Mouse (Mus musculus) forebrain, embryonic 13.5 days (tissue): ENCODE measurements around the gene Thtpa. TPM values are rescaled to one million over a fixed set of nuclear protein-coding genes. Genes with fewer than 3 reads are reported as not detected.
A peak's percentile ranks its signal among the peaks of the same experiment; 100 is the strongest.

Experiments used
- ATAC-seq: fragments of 200-750 bp; cut with Nextera tagmentation; 2 replicates; pipeline ENCODE4 v1.8.0; 2017
- H3K27ac ChIP-seq: fragments of 300-500 bp; sonication (generic); 2 replicates; pipeline ENCODE4 v1.5.1; 2015; ENCODE audit warnings: inconsistent platforms, mild to moderate bottlenecking, moderate library complexity
- H3K27me3 ChIP-seq: fragments of 300-500 bp; sonication (generic); 2 replicates; pipeline ENCODE4 v1.6.1; 2015; ENCODE audit warnings: mild to moderate bottlenecking, inconsistent platforms
- H3K36me3 ChIP-seq: fragments of 300-500 bp; sonication (generic); 2 replicates; pipeline ENCODE4 v1.6.1; 2015; ENCODE audit warnings: mild to moderate bottlenecking, inconsistent platforms; ENCODE audit not compliant: poor library complexity, severe bottlenecking
- H3K4me1 ChIP-seq: fragments of 300-500 bp; sonication (generic); 2 replicates; pipeline ENCODE4 v1.6.1; 2015; ENCODE audit warnings: inconsistent platforms
- H3K4me2 ChIP-seq: fragments of 300-500 bp; sonication (generic); 2 replicates; pipeline ENCODE4 v1.6.1; 2015; ENCODE audit warnings: inconsistent platforms, mild to moderate bottlenecking, moderate library complexity
- H3K4me3 ChIP-seq: fragments of 300-500 bp; sonication (generic); 2 replicates; pipeline ENCODE4 v1.5.1; 2015; ENCODE audit warnings: mild to moderate bottlenecking, inconsistent platforms
- H3K9ac ChIP-seq: fragments of 300-500 bp; sonication (generic); 2 replicates; pipeline ENCODE4 v1.6.1; 2015; ENCODE audit warnings: mild to moderate bottlenecking, inconsistent platforms
- H3K9me3 ChIP-seq: fragments of 300-500 bp; sonication (generic); replicated peaks from 2 replicates; pipeline ENCODE4 v1.6.1; 2016; ENCODE audit warnings: inconsistent platforms
- WGBS: fragments of 180-500 bp; shearing (Covaris S2); methylation state at CpG from one replicate; pipeline ENCODE4 v1.1.7; 2015; 5-methylcytosine and 5-hydroxymethylcytosine counted together
- polyA plus RNA-seq: library from polyadenylated mRNA; unstranded; fragments of >200 nt; fragmentation: Nextera tagmentation; extraction: Ambion mirVana; gene quantifications from 2 replicates; pipeline ENCODE4 v1.2.1, GENCODE M21; 2015

Thtpa gene
- polyA plus RNA-seq, 1 experiment from 2014 or later = 39.0 TPM

GRCm38 (mm10) chr14:55121947-55122346, 27.4 kb downstream of the Thtpa start:
- no peak overlapping the region for H3K4me3 ChIP-seq
- H3K4me2 ChIP-seq = peak overlapping the region; percentile 36
- 6% methylated on average over 5 of the region's 5 CpGs for WGBS
- H3K9me3 ChIP-seq = no peaks in the 10 kb centered on the region
- 0 out of 2 replicates have a peak overlapping the region, but pooled peaks have one; percentile 22 for H3K27ac ChIP-seq
- peak overlapping the region; percentile 10; the same call in 1 of the 2 replicates for H3K9ac ChIP-seq
- peak; percentile 71 for ATAC-seq
- H3K27me3 ChIP-seq = peaks cover 4% of the 10 kb centered on the region; the same call in 1 of the 2 replicates
- H3K36me3 ChIP-seq = no peaks in the 10 kb centered on the region
- H3K4me1 ChIP-seq = peaks cover 17% of the 10 kb centered on the region

DNA sequence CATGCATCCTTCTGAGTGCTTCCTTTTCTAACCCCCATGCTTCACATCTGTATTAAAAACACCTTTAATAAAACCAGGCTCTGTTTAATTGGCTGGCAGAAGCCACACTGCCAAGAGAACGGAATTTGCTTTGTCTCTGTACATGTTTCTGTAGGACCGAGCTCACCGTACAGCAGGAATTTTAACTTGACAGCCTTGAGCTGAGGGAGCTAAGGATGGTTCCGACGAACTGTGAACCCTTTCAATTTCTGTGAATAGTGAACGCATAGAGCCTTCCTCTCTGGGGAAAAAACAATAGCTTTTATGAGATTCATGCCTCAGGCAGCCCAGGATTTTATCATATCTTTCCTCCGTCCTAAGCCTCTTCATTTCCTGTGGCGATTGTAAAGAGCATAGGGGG, 27.8 kb downstream of the Thtpa start:
- peaks cover 13% of the 10 kb centered on the region for H3K4me1 ChIP-seq
- WGBS = 24% methylated on average over 8 of the region's 8 CpGs
- H3K4me3 ChIP-seq = no peak overlapping the region
- ATAC-seq = no peak; the same call in 1 of the 2 replicates
- H3K4me2 ChIP-seq = peak overlapping the region; percentile 36
- H3K36me3 ChIP-seq = no peaks in the 10 kb centered on the region
- H3K9me3 ChIP-seq = no peaks in the 10 kb centered on the region
- peak overlapping the region; percentile 10; the same call in 1 of the 2 replicates for H3K9ac ChIP-seq
- H3K27me3 ChIP-seq = peaks cover 2% of the 10 kb centered on the region; the same call in 1 of the 2 replicates
- 0 out of 2 replicates have a peak overlapping the region, but pooled peaks have one; percentile 22 for H3K27ac ChIP-seq

GRCm38 (mm10) chr14:55125711-55126110, 31.1 kb downstream of the Thtpa start:
- H3K36me3 ChIP-seq = no peaks in the 10 kb centered on the region
- H3K27ac ChIP-seq = no peak overlapping the region
- WGBS = 86% methylated on average over 5 of the region's 5 CpGs
- no peak overlapping the region for H3K9ac ChIP-seq
- no peak overlapping the region for H3K4me3 ChIP-seq
- no peak for ATAC-seq
- H3K27me3 ChIP-seq = no peaks in the 10 kb centered on the region
- no peak overlapping the region for H3K4me2 ChIP-seq
- peaks cover 12% of the 10 kb centered on the region for H3K4me1 ChIP-seq
- no peaks in the 10 kb centered on the region for H3K9me3 ChIP-seq

DNA sequence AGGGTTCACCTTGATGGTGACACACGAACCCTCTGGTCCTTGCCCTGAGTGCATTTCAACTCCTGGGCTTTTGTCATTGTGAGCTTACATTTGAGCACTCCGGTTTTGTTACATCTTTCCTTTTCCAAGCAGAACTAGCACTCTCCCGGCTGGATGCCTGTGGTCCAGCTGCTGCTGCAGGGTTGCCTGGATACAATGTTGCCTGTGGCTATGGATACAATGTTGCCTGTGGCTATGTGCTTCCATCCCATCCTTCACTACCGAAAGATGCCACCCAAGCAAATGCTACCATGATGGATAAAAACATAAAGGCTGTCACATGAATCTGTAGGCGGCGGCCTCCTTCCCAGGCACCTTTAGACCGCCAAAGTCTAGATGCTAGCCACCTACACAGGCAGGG, 31.9 kb downstream of the Thtpa start:
- WGBS = 78% methylated on average over 7 of the region's 7 CpGs

DNA sequence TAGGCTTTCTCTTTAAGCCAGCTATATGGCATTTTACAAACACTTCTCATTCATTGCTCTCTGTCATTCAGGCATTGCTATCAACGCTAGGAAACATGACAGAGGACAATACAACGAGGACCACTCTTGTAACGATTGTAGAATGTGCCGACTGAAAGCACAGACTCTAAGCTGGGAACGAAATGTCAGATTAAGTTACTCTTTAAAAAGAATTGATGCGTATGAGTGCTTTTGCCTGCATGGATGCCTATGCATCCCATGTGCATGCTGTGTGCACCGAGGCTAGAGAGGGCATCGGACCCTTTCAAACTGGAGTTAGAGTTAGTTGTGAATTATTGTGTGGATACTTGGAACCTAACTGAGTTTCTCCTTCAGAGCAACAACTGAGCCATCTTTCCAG, 41.1 kb downstream of the Thtpa start:
- 56% methylated on average over 8 of the region's 8 CpGs for WGBS
- H3K9ac ChIP-seq = no peak overlapping the region
- no peaks in the 10 kb centered on the region for H3K36me3 ChIP-seq
- H3K27ac ChIP-seq = no peak overlapping the region
- H3K4me2 ChIP-seq = no peak overlapping the region
- H3K27me3 ChIP-seq = no peaks in the 10 kb centered on the region
- H3K4me1 ChIP-seq = no peaks in the 10 kb centered on the region
- no peaks in the 10 kb centered on the region for H3K9me3 ChIP-seq
- no peak for ATAC-seq
- H3K4me3 ChIP-seq = no peak overlapping the region

More for the DNA sequence above, 31.9 kb downstream of the Thtpa start:
- no peak overlapping the region for H3K27ac ChIP-seq
- no peaks in the 10 kb centered on the region for H3K9me3 ChIP-seq
- ATAC-seq = no peak
- H3K9ac ChIP-seq = no peak overlapping the region
- peaks cover 12% of the 10 kb centered on the region for H3K4me1 ChIP-seq
- H3K27me3 ChIP-seq = no peaks in the 10 kb centered on the region
- no peak overlapping the region for H3K4me3 ChIP-seq
- no peaks in the 10 kb centered on the region for H3K36me3 ChIP-seq
- H3K4me2 ChIP-seq = no peak overlapping the region

GRCm38 (mm10) chr14:55139313-55139712, 44.7 kb downstream of the Thtpa start:
- no peak overlapping the region for H3K4me3 ChIP-seq
- H3K4me2 ChIP-seq = no peak overlapping the region
- H3K4me1 ChIP-seq = no peaks in the 10 kb centered on the region
- no peaks in the 10 kb centered on the region for H3K9me3 ChIP-seq
- no peak overlapping the region for H3K9ac ChIP-seq
- H3K27ac ChIP-seq = no peak overlapping the region
- ATAC-seq = no peak
- WGBS = 31% methylated on average over 7 of the region's 7 CpGs
- H3K27me3 ChIP-seq = no peaks in the 10 kb centered on the region
- H3K36me3 ChIP-seq = no peaks in the 10 kb centered on the region

- Histone ChIP-seq H3K27ac (no peak overlapping the region), H3K27me3 (no peaks in the 10 kb centered on the region), H3K4me3 (no peak overlapping the region), H3K4me1 (peaks cover 7% of the 10 kb centered on the region), H3K36me3 (no peaks in the 10 kb centered on the region), H3K4me2 (no peak overlapping the region), H3K9ac (no peak overlapping the region), H3K9me3 (no peaks in the 10 kb centered on the region)
- ATAC-seq = no peak
- WGBS = 83% methylated on average over 1 of the region's 1 CpGs
These were observed 51.7 kb downstream of the Thtpa start for GRCm38 (mm10) chr14:55146324-55146723.

DNA sequence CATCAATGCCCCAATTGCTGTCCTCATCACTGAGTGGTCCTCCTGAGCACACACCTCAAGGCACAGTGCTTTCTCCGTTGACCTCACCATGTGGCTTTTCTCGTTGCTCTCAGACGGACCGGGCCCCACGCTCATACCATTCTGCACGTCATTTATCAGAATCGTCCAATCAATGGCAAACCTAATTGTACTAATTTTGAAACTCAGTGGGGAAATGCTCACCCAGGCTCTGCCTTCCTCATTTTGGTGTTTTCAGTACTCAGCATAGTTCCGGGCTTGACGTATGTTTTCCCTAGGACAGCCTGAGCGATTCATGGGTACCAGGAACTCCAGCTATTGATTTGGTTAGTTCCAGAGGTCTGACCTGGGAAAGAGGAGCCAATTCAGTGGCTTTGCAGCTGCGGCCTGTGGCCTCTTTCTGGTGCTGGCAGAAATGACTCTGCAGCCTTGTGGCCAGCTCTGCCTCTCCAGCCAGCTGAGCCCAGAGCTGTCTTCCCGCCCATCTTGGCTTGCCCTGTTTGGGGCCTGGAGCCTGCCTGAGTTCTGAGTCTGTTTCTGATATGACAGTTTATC, 52.3 kb downstream of the Thtpa start:
- Histone ChIP-seq H3K9ac (no peak overlapping the region), H3K4me2 (no peak overlapping the region), H3K9me3 (no peaks in the 10 kb centered on the region), H3K36me3 (no peaks in the 10 kb centered on the region), H3K27ac (no peak overlapping the region), H3K27me3 (no peaks in the 10 kb centered on the region), H3K4me3 (no peak overlapping the region), H3K4me1 (peaks cover 7% of the 10 kb centered on the region)
- 93% methylated on average over 12 of the region's 12 CpGs for WGBS
- ATAC-seq = no peak

DNA sequence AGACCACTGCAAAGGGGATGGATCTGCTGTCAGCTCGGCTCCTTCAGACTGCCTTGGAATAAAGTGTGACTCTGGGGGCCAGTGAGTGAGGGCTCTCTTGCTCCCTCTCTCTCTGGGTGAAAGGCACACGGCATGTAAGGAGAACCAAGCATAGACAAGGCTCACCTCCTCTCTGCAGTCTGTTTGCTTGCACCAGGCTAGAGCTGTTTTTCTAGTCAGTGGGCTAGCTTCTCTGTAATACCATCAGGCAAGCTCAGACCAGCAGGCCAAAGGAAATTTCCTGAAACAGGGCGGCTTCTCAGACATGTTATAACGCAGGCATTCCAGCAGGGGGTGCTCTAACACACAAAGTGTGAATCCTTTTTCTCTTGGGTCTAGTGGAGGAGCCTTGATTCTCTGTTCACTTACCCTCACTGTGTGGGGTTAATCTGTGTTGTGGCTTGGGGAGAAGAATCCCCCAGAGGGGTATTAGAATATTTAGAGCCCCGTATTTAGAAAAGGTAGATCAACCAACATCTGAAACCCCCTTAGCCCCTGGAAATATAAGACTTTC, 53.9 kb downstream of the Thtpa start:
- WGBS = 25% methylated on average over 5 of the region's 5 CpGs
- ATAC-seq = peak; percentile 70
- no peak overlapping the region for H3K27ac ChIP-seq

More for the DNA sequence above, 53.9 kb downstream of the Thtpa start:
- no peak overlapping the region for H3K4me2 ChIP-seq
- H3K4me1 ChIP-seq = peaks cover 8% of the 10 kb centered on the region
- H3K9ac ChIP-seq = no peak overlapping the region
- H3K27me3 ChIP-seq = no peaks in the 10 kb centered on the region
- H3K4me3 ChIP-seq = no peak overlapping the region
- H3K9me3 ChIP-seq = no peaks in the 10 kb centered on the region
- no peaks in the 10 kb centered on the region for H3K36me3 ChIP-seq

Other genes with a start within 250 kb of the Thtpa start
- 11.9 and 12.8 TPM in 2 replicates for gene Homez, start 223.8 kb upstream of the Thtpa start, polyA plus RNA-seq
- gene Ppp1r3e, start 217.2 kb upstream of the Thtpa start, polyA plus RNA-seq = 1.4 and 2.0 TPM in 2 replicates
- 3.4 and 4.1 TPM in 2 replicates for gene Bcl2l2, start 211.4 kb upstream of the Thtpa start, polyA plus RNA-seq
- gene Gm20521, start 211.3 kb upstream of the Thtpa start, polyA plus RNA-seq = 0.30 TPM in 1 of 2 replicates, not detected in the other
- 167 and 171 TPM in 2 replicates for gene Pabpn1, start 202.3 kb upstream of the Thtpa start, polyA plus RNA-seq
- 90.8 and 102 TPM in 2 replicates for gene Slc22a17, start 181.7 kb upstream of the Thtpa start, polyA plus RNA-seq
- 28.2 and 30.5 TPM in 2 replicates for gene Efs, start 168.7 kb upstream of the Thtpa start, polyA plus RNA-seq
- gene Il25, start 162.1 kb upstream of the Thtpa start, polyA plus RNA-seq = 0.23 and 0.52 TPM in 2 replicates
- gene Cmtm5, start 158.5 kb upstream of the Thtpa start, polyA plus RNA-seq = 0.69 and 0.85 TPM in 2 replicates
- gene Myh6, start 127.9 kb upstream of the Thtpa start, polyA plus RNA-seq = 0.32 and 0.91 TPM in 2 replicates
- not detected in 2 replicates for gene Gm17428, start 117.9 kb upstream of the Thtpa start, polyA plus RNA-seq
- 2.5 and 7.0 TPM in 2 replicates for gene Myh7, start 100.2 kb upstream of the Thtpa start, polyA plus RNA-seq
- 81.2 and 86.4 TPM in 2 replicates for gene Ngdn, start 79.3 kb upstream of the Thtpa start, polyA plus RNA-seq
- gene Zfhx2, start 2.5 kb upstream of the Thtpa start, polyA plus RNA-seq = 26.7 and 28.0 TPM in 2 replicates
- 9.7 and 9.8 TPM in 2 replicates for gene Ap1g2, start 11.8 kb downstream of the Thtpa start, polyA plus RNA-seq
- 17.5 and 17.7 TPM in 2 replicates for gene Jph4, start 22.2 kb downstream of the Thtpa start, polyA plus RNA-seq
- not detected in 2 replicates for gene Dhrs2, start 127.2 kb downstream of the Thtpa start, polyA plus RNA-seq